Mouse (Mus musculus): Measurements from ENCODE around the gene Aqp9.

- TF ChIP-seq CTCF (conservative IDR thresholded peaks at IDR 0.05 in 1 of 2, IDR thresholded peaks at IDR 0.05 in 1 of 2; ENCODE audit: low read depth in 2 of 2, low read length in 2 of 2) (no peak), POLR2A (IDR thresholded peaks at IDR 0.05; ENCODE audit: low read depth, low read length) (no peak), KAT2A (IDR thresholded peaks at IDR 0.05; ENCODE audit: insufficient replicate concordance, low read length) (no peak), HCFC1 (IDR thresholded peaks at IDR 0.05; ENCODE audit: low read depth, low read length) (no peak), ETS1 (conservative IDR thresholded peaks at IDR 0.05; ENCODE audit: low read depth, low read length) (no peak), SIN3A (IDR thresholded peaks at IDR 0.05; ENCODE audit: low read length) (no peak), MEF2A (IDR thresholded peaks at IDR 0.05; ENCODE audit: borderline replicate concordance, low read depth, low read length) (no peak), SMC3 (IDR thresholded peaks at IDR 0.05; ENCODE audit: low read depth, low read length) (no peak), E2F4 (IDR thresholded peaks at IDR 0.05; ENCODE audit: insufficient replicate concordance, low read depth, low read length) (no peak), ZKSCAN1 (IDR thresholded peaks at IDR 0.05; ENCODE audit: borderline replicate concordance, low read depth, low read length) (no peak), USF1 (IDR thresholded peaks at IDR 0.05; ENCODE audit: low read depth, low read length) (no peak), JUND (conservative IDR thresholded peaks at IDR 0.05; ENCODE audit: low read depth, low read length) (no peak), TCF12 (IDR thresholded peaks at IDR 0.05; ENCODE audit: low read depth, low read length) (no peak), EP300 (IDR thresholded peaks at IDR 0.05; ENCODE audit: low read length) (no peak)
These were observed 838 bp downstream of the Aqp9 start for GRCm38 (mm10) chr9:71167473-71168215.

Measured in CH12.LX (cell line).